Mouse (Mus musculus) liver, embryonic 13.5 days (tissue): ENCODE measurements at regions not wholly inside any gene's neighbourhood (a gene's known extent, or its start where the extent isn't known, plus 50 kb on each side); places are given as distances from the start of the nearest gene placed in this dataset.

Experiments used
- ATAC-seq: fragments of 200-750 bp; cut with Nextera tagmentation; 2 replicates; pipeline ENCODE4 v1.8.0; 2017; ENCODE audit warnings: low read depth, mild to moderate bottlenecking, moderate number of reproducible peaks, moderate library complexity
- DNase-seq: peaks from one replicate; pipeline ENCODE4 v3.0.0; 2022
- H3K27ac ChIP-seq: fragments of 300-500 bp; sonication (generic); 2 replicates; pipeline ENCODE4 v1.5.1; 2015; ENCODE audit warnings: moderate library complexity, mild to moderate bottlenecking, inconsistent platforms
- H3K27me3 ChIP-seq: fragments of 300-500 bp; sonication (generic); 2 replicates; pipeline ENCODE4 v1.6.1; 2015; ENCODE audit warnings: mild to moderate bottlenecking, inconsistent platforms
- H3K36me3 ChIP-seq: fragments of 300-500 bp; sonication (generic); 2 replicates; pipeline ENCODE4 v1.6.1; 2015; ENCODE audit warnings: mild to moderate bottlenecking, inconsistent platforms
- H3K4me1 ChIP-seq: fragments of 300-500 bp; sonication (generic); replicated peaks from 2 replicates; pipeline ENCODE4 v1.6.1; 2015; ENCODE audit warnings: inconsistent platforms
- H3K4me2 ChIP-seq: fragments of 300-500 bp; sonication (generic); 2 replicates; pipeline ENCODE4 v1.6.1; 2015; ENCODE audit warnings: inconsistent platforms, mild to moderate bottlenecking, moderate library complexity
- H3K4me3 ChIP-seq: fragments of 300-500 bp; sonication (generic); replicated peaks from 2 replicates; pipeline ENCODE4 v1.5.1; 2015; ENCODE audit warnings: mild to moderate bottlenecking, inconsistent platforms
- H3K9ac ChIP-seq: fragments of 300-500 bp; sonication (generic); 2 replicates; pipeline ENCODE4 v1.6.1; 2015; ENCODE audit warnings: mild to moderate bottlenecking, inconsistent platforms
- H3K9me3 ChIP-seq: fragments of 300-500 bp; sonication (generic); replicated peaks from 2 replicates; pipeline ENCODE4 v1.6.1; 2016; ENCODE audit warnings: inconsistent platforms
- WGBS: fragments of 180-500 bp; shearing (Covaris S2); methylation state at CpG from one replicate; pipeline ENCODE4 v1.1.7; 2015; ENCODE audit not compliant: insufficient replicate concordance; 5-methylcytosine and 5-hydroxymethylcytosine counted together

- Histone ChIP-seq H3K9ac (no peak overlapping the region), H3K36me3 (no peaks in the 10 kb centered on the region), H3K4me3 (no peak overlapping the region), H3K4me1 (no peaks in the 10 kb centered on the region), H3K27ac (no peak overlapping the region), H3K4me2 (no peak overlapping the region), H3K9me3 (no peaks in the 10 kb centered on the region), H3K27me3 (no peaks in the 10 kb centered on the region)
- 30% methylated on average over 3 of the region's 3 CpGs for WGBS
- ATAC-seq (no peak), DNase-seq (no peak)
Observed at GRCm38 (mm10) chr11:7317409-7317970, 103.8 kb upstream of the Igfbp3 start.

GRCm38 (mm10) chr11:7296252-7296651, 82.5 kb upstream of the Igfbp3 start:
- Histone ChIP-seq H3K27ac (no peak overlapping the region), H3K36me3 (no peaks in the 10 kb centered on the region), H3K9ac (no peak overlapping the region), H3K4me3 (no peak overlapping the region), H3K27me3 (no peaks in the 10 kb centered on the region), H3K4me1 (no peaks in the 10 kb centered on the region), H3K4me2 (no peak overlapping the region), H3K9me3 (no peaks in the 10 kb centered on the region)
- ATAC-seq (no peak), DNase-seq (no peak)

- Histone ChIP-seq H3K9me3 (no peaks in the 10 kb centered on the region), H3K27me3 (no peaks in the 10 kb centered on the region), H3K36me3 (no peaks in the 10 kb centered on the region), H3K4me2 (no peak overlapping the region), H3K4me1 (no peaks in the 10 kb centered on the region), H3K27ac (no peak overlapping the region), H3K9ac (no peak overlapping the region), H3K4me3 (no peak overlapping the region)
- DNase-seq, result no peak
- ATAC-seq, result no peak
- 60% methylated on average over 8 of the region's 8 CpGs for WGBS
Observed at GRCm38 (mm10) chr11:7289242-7289938, 75.7 kb upstream of the Igfbp3 start.

- Histone ChIP-seq H3K36me3 (no peaks in the 10 kb centered on the region), H3K27ac (no peak overlapping the region), H3K4me2 (no peak overlapping the region), H3K4me3 (no peak overlapping the region), H3K4me1 (no peaks in the 10 kb centered on the region), H3K27me3 (no peaks in the 10 kb centered on the region), H3K9ac (no peak overlapping the region), H3K9me3 (no peaks in the 10 kb centered on the region)
- ATAC-seq (no peak), DNase-seq (no peak)
- WGBS, result 36% methylated on average over 4 of the region's 4 CpGs
Observed at GRCm38 (mm10) chr11:7284836-7285490, 71.2 kb upstream of the Igfbp3 start.

- ATAC-seq (no peak), DNase-seq (no peak)
- no peaks in the 10 kb centered on the region for H3K27me3 ChIP-seq
- no peak overlapping the region for H3K27ac ChIP-seq
- no peak overlapping the region for H3K4me2 ChIP-seq
- no peak overlapping the region for H3K4me3 ChIP-seq
- 82% methylated on average over 3 of the region's 3 CpGs for WGBS
- no peaks in the 10 kb centered on the region for H3K4me1 ChIP-seq
- no peak overlapping the region for H3K9ac ChIP-seq
- H3K36me3 ChIP-seq, result no peaks in the 10 kb centered on the region
- no peaks in the 10 kb centered on the region for H3K9me3 ChIP-seq
Observed at GRCm38 (mm10) chr11:7282981-7283380, 69.3 kb upstream of the Igfbp3 start.

GRCm38 (mm10) chr11:7282188-7282587, 68.5 kb upstream of the Igfbp3 start:
- Histone ChIP-seq H3K4me2 (no peak overlapping the region), H3K9me3 (no peaks in the 10 kb centered on the region), H3K27ac (no peak overlapping the region), H3K27me3 (no peaks in the 10 kb centered on the region), H3K9ac (no peak overlapping the region), H3K36me3 (no peaks in the 10 kb centered on the region), H3K4me1 (no peaks in the 10 kb centered on the region), H3K4me3 (no peak overlapping the region)
- ATAC-seq, result no peak
- DNase-seq, result no peak
- 52% methylated on average over 2 of the region's 2 CpGs for WGBS

- Histone ChIP-seq H3K9ac (no peak overlapping the region), H3K4me2 (no peak overlapping the region), H3K27ac (no peak overlapping the region), H3K9me3 (no peaks in the 10 kb centered on the region), H3K4me1 (no peaks in the 10 kb centered on the region), H3K4me3 (no peak overlapping the region), H3K36me3 (no peaks in the 10 kb centered on the region), H3K27me3 (no peaks in the 10 kb centered on the region)
- ATAC-seq, result no peak
- 55% methylated on average over 2 of the region's 2 CpGs for WGBS
- no peak for DNase-seq
Observed at GRCm38 (mm10) chr11:7281656-7282055, 67.9 kb upstream of the Igfbp3 start.

GRCm38 (mm10) chr11:7279891-7280290, 66.2 kb upstream of the Igfbp3 start:
- H3K27me3 ChIP-seq, result no peaks in the 10 kb centered on the region
- H3K36me3 ChIP-seq, result no peaks in the 10 kb centered on the region
- no peaks in the 10 kb centered on the region for H3K9me3 ChIP-seq
- DNase-seq (no peak), ATAC-seq (no peak)
- H3K4me3 ChIP-seq, result no peak overlapping the region
- no peak overlapping the region for H3K27ac ChIP-seq
- H3K4me2 ChIP-seq, result no peak overlapping the region
- H3K4me1 ChIP-seq, result no peaks in the 10 kb centered on the region
- 49% methylated on average over 2 of the region's 2 CpGs for WGBS
- no peak overlapping the region for H3K9ac ChIP-seq

GRCm38 (mm10) chr11:7272543-7272942, 58.8 kb upstream of the Igfbp3 start:
- no peak for DNase-seq

GRCm38 (mm10) chr11:7270916-7271315, 57.2 kb upstream of the Igfbp3 start:
- WGBS, result 59% methylated on average over 1 of the region's 1 CpGs
- Histone ChIP-seq H3K4me2 (no peak overlapping the region), H3K9me3 (no peaks in the 10 kb centered on the region), H3K4me3 (no peak overlapping the region), H3K4me1 (no peaks in the 10 kb centered on the region), H3K27me3 (no peaks in the 10 kb centered on the region), H3K9ac (no peak overlapping the region), H3K36me3 (no peaks in the 10 kb centered on the region), H3K27ac (no peak overlapping the region)
- ATAC-seq (no peak), DNase-seq (no peak)

More at GRCm38 (mm10) chr11:7272543-7272942, 58.8 kb upstream of the Igfbp3 start:
- no peaks in the 10 kb centered on the region for H3K36me3 ChIP-seq
- no peak overlapping the region for H3K9ac ChIP-seq
- no peak overlapping the region for H3K27ac ChIP-seq
- WGBS, result 58% methylated on average over 3 of the region's 3 CpGs
- H3K9me3 ChIP-seq, result no peaks in the 10 kb centered on the region
- no peak for ATAC-seq
- H3K4me3 ChIP-seq, result no peak overlapping the region
- no peak overlapping the region for H3K4me2 ChIP-seq
- no peaks in the 10 kb centered on the region for H3K27me3 ChIP-seq
- H3K4me1 ChIP-seq, result no peaks in the 10 kb centered on the region

- no peaks in the 10 kb centered on the region for H3K9me3 ChIP-seq
- no peak overlapping the region for H3K4me2 ChIP-seq
- ATAC-seq (no peak), DNase-seq (no peak)
- H3K27me3 ChIP-seq, result no peaks in the 10 kb centered on the region
- no peak overlapping the region for H3K9ac ChIP-seq
- no peaks in the 10 kb centered on the region for H3K36me3 ChIP-seq
- no peak overlapping the region for H3K27ac ChIP-seq
- WGBS, result 48% methylated on average over 4 of the region's 4 CpGs
- H3K4me1 ChIP-seq, result no peaks in the 10 kb centered on the region
- no peak overlapping the region for H3K4me3 ChIP-seq
Observed at GRCm38 (mm10) chr11:7263971-7264370, 50.2 kb upstream of the Igfbp3 start.
